Mouse (Mus musculus): ENCODE data around the gene Eif4b. TPM values are rescaled to one million over a fixed set of nuclear protein-coding genes. Genes with fewer than 3 reads are reported as not detected.

The Eif4b gene
- total RNA-seq, 2 experiments from 2014 or later = 142 to 145 TPM

DNA sequence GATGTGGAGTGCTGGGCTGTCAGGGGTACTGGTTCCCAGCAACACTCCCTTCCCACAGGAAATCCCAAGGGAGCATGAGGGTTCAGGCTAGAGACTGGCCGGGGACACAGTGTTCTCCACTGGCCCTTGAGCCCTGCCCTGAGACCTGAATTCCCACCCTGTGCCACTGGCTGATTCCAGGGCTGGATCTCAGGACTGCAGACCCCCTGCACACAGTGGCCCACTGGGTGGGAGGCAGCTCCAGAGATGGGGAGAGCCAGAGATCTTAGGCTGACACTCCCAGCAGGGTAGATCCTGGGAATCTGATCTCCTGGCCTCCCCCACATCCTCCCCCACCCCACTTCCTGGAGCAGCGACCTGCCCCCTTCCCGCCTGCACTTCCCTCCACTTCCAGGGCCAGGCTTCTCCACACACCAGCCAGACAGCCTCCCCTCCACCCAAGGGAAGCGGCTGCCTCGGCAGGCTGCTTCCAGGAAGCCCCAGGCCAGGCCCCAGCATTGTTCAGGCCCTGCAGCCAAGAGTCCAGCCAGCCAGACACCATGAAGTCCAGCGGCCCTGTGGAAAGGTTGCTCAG, 29.1 kb downstream of the Eif4b start:
- DNase-seq = peak; percentile 82

DNA sequence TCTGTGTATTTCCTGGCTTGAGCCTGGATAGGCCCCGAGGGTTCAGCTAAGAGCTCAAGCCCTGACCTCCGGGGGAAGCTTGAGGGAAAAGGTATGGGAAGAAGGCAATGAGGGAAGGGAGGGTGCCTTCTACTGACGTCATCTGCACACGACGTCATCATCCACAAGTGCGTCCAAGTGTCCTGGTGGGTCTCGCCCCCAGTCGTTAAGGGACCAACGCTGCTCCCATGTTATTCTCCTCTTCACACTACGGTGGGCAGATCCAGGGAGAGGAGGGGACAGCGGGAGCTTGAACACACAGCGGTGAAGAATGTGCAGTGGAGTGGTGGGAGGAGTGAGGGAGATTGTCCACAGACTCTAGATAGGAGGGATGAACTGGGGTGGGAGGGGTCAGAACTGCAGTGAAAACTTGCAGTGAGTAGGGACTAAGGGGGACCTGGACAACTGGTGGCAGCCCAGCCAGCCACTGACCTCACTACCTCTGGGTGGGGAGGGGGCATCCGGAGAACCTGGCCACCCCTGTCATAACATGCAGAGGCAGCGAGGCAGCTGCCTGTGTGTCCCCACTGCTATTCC, 29.9 kb downstream of the Eif4b start:
- peak; percentile 75 for DNase-seq

- DNase-seq = peak; percentile 84
Observed at GRCm38 (mm10) chr15:102103947-102104555, 30.5 kb downstream of the Eif4b start.

DNA sequence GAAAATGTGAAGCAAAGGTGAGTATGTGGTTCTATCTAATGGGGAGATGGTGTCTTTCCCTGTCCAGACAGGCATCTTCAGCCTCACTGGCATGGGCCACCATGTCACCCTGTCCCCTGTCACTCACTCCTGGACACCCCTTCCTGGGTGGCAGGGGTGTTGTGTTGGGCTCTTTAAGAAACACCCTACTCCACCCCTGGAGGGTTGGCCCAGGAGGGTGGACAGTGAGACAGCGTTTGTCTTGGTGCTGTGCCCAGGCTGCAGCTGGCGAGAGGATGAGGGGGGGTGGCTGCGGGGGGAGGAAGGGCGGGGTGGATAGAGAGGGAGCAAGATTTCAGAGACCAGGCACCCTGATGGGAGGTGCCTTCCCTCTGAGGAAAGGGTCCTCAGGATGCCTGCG, 31.8 kb downstream of the Eif4b start:
- DNase-seq = peak; percentile 85

DNA sequence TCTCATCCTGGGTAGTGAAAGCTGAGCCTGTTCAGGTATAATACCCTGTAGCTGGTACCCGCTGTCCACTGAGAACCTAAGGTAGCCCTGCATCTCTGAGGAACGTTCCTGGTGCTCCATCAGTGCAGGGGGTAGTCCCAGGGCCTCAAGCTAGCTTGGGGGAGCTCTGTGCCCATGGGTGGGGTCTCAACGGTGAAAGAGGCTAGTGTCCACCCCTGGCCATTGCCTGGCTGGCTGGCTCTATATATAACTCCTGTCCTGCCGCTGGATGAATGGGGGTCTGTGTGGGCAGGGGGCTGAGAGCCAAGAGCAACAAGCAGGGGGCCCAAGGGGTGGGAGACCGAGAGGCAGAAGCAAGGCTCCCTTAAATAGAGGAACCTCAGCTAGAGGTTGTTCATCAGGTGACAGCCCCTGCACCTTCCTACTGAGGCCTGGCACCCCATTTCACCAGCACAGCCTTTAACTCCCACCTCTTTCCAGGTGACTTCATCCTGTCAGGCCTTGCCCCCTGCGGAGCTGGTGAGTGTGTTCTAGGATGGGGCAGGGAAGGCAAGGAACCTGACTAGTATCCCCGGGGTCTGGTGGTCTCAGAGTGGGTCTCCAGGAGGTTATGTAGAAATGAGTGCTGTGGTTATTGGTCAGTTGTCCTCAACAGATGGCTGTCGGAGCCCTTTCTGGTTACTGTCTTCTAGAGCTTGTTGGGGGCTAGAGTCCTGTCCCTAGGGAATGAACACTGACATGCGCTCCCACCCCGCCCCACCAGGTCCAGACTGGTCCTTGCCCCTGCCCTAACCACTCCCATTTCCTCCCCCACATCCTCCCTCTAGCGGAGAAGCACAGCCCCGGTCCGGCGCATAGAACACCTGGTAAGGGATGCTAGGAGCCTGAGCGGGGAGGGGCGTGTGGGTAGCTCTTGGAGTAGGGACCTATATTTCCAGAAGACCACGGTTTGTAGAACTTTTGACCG, 32.5 kb downstream of the Eif4b start:
- DNase-seq = peak; percentile 55

GRCm38 (mm10) chr15:102106754-102107456, 33.3 kb downstream of the Eif4b start:
- DNase-seq = peak; percentile 15

- DNase-seq = peak; percentile 80
Observed at GRCm38 (mm10) chr15:102107689-102108573, 34.4 kb downstream of the Eif4b start.

DNA sequence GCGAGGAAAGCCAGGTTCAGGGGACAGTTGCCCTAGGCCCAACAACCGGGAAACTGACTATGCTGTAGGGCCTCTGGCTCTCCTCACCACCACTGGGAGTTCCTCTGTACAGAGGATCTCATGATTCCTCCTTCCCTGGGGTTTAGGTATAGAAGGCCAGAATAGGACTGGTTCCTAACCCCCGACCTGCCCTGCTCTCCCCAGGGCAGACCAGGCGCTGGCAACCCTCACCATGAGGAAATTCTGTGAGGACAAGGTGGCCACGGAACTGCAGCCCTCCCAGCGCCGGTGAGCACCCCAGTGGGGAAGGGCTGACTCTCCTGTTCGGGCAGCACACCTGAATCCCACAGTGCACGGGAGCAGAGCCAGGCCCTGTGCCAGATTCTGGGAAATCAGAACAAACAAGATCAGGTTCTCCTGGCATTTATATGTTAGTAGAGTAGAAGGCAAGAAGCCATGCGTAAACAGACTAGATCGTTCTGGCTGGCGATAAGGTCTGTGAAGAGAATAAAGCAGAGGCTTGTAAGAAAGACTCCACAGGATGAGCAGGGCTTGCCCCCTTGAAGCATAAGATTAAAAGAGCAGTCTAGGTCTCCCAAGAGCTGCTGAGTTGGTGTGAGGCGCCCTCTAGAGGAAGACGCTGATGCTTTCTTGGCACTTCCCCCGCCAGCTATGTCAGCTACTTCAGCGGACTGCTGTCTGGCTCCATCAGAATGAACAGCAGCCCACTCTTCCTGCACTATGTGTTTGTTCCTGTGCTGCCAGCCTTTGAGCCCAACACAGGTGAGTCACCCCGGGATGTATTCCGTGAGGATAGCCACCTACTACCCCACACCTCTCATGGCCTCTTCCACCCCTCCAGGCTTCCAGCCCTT, 35.3 kb downstream of the Eif4b start:
- DNase-seq = peak; percentile 90

- no peak for DNase-seq
Observed at GRCm38 (mm10) chr15:102110271-102110670, 36.7 kb downstream of the Eif4b start.

GRCm38 (mm10) chr15:102110701-102111494, 37.3 kb downstream of the Eif4b start:
- DNase-seq = peak; percentile 17

DNA sequence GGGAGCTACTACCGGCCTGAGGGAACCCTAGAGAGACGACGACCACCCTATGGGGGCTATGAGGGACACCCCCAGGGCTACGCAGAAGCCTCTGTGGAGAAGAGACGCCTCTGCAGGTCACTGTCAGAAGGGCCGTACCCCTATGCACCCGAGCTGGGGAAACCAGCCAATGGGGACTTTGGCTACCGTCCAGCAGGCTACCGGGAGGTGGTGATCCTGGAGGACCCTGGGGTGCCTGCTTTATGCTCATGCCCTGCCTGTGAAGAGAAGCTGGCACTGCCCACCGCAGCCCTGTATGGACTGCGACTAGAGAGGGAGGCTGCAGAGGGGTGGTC, 37.9 kb downstream of the Eif4b start:
- peak; percentile 39 for DNase-seq

- no peak for DNase-seq
Observed at GRCm38 (mm10) chr15:102112181-102112580, 38.6 kb downstream of the Eif4b start.

DNA sequence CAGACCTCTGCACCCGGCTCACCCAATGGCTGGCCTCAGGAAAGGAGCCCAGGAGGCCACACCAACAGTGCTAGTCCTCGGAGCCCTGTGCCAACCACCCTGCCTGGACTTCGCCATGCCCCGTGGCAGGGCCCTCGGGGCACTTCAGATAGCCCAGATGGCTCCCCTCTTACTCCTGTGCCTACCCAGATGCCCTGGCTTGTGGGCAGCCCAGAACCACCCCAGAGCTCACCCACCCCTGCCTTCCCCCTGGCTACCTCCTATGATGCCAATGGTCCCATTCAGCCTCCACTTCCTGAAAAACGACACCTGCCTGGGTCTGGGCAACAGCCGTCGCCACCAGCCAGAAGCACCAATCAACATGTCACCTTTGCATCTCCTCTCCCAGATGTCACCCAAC, 39.3 kb downstream of the Eif4b start:
- DNase-seq = peak; percentile 19

- no peak for DNase-seq
Observed at GRCm38 (mm10) chr15:102113674-102114073, 40.1 kb downstream of the Eif4b start.

DNA sequence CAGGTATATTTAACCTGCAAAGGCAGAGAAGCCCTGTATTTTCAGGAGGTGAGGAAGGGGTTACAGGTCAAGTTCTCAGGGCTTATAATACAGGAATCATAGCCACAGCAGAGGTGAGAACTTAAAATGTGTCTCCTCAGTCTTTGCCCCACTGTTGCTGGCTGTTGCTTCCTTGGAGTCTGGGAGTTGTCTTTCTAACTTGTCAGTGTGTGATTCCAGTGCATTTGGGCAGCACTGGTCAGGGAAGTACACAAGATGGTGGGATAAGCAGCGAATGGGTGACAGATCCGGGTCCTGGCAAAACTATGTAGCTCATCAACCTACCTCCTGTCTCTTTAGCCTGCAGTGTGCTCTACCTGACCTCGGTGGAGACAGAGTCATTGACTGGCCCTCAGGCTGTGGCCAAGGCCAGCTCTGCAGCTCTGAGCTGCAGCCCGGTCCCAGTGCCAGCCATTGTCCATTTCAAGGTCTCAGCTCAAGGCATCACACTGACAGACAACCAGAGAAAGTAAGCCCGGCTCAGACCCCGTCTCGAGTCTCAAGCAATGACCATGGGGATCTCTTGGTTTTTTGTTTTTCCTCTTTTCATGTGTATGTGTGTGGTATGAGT, 41.2 kb downstream of the Eif4b start:
- no peak for DNase-seq

- peak; percentile 12 for DNase-seq
Observed at GRCm38 (mm10) chr15:102115731-102116231, 42.2 kb downstream of the Eif4b start.

DNA sequence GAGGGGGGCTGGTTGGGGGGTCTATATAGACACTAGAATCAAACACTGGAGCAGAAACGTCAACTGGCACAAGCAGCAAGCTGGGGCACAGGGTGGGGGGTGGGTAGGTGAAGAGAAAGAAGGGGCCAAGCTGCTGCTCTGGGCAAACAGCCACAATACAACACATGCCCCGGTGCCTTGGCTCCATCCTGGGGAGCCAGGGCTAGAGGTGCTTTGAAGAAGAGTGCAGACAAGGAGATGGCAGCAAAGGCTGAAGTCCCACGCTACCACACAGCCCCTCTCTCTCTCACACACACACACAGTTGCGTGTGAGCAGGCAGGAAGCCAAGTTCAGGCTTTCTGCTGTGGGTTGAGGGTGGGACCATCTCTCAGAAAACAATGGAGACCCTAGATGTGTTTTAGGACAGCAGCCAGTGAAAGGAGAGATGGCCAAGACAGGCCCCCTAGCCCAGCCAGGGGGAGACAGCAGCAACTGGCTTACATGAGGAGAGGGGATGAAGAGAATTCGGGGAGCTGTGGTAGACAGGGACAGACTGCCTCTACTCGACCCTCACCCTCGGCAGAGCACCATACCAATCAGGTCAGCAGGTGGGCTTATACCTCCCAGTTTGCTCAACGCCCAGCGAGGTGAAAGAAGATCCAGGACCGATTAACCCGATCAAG, 43.3 kb downstream of the Eif4b start:
- peak; percentile 27 for DNase-seq

Data from heart, postnatal 4 days (tissue).